Mouse (Mus musculus) gastrocnemius, adult 2 months (tissue): ENCODE data around the gene Serpinb6d. TPM values are rescaled to one million over a fixed set of nuclear protein-coding genes. Genes with fewer than 3 reads are reported as not detected.

Experiments
- DNase-seq: peaks from one replicate; pipeline ENCODE4 v3.0.0; 2022
- H3K27ac ChIP-seq: fragments of 200-600 bp; 2 replicates; pipeline ENCODE4 v1.8.1; 2022; ENCODE audit warnings: mild to moderate bottlenecking
- H3K4me3 ChIP-seq: fragments of 200-600 bp; 2 replicates; pipeline ENCODE4 v1.8.1; 2022; ENCODE audit warnings: mild to moderate bottlenecking, moderate library complexity
- CTCF ChIP-seq: fragments of 200-600 bp; IDR thresholded peaks from 2 replicates; pipeline ENCODE4 v1.8.1; 2022; ENCODE audit warnings: antibody characterized with exemption, mild to moderate bottlenecking, moderate library complexity
- intact Hi-C: fragments of 180-260 bp; cut with DNase I; formaldehyde crosslinking; loops from one replicate; pipeline ENCODE4 v1.15.1; 2025
- long read RNA-seq, 2 experiments: library from polyadenylated mRNA; stranded (forward); transcript quantifications; one replicate each; pipeline ENCODE4 v2.0.0; 2021
- total RNA-seq, 2 experiments: library from RNA; stranded (reverse); gene quantifications; 2 replicates each; pipeline ENCODE4 v1.2.3; 2021

Serpinb6d gene
- total RNA-seq, result not detected
- long read RNA-seq, experiment 1, result 0 reads
- long read RNA-seq, experiment 2, result 0 reads

- Histone ChIP-seq H3K4me3 (no peak within 1 kb of the TSS), H3K27ac (no peak within 1 kb of the TSS)
- no peak for TF ChIP-seq CTCF
- intact Hi-C loops, result no loop called here
- DNase-seq, result peak; percentile 14
Observed at GRCm38 (mm10) chr13:33661105-33661504, at the start of gene Serpinb6d. Gene Serpinb6d, plus strand, starts transcription at chr13:33661405.

- no peak for DNase-seq
- Histone ChIP-seq H3K27ac (no peak overlapping the region), H3K4me3 (no peak overlapping the region)
- intact Hi-C loops, result no loop called here
- TF ChIP-seq CTCF, result no peak
Observed at GRCm38 (mm10) chr13:33622921-33623320, 38.3 kb upstream of the Serpinb6d start.

GRCm38 (mm10) chr13:33642540-33642939, 18.7 kb upstream of the Serpinb6d start:
- H3K4me3 ChIP-seq, result no peak overlapping the region
- no peak for DNase-seq
- H3K27ac ChIP-seq, result no peak overlapping the region
- intact Hi-C loops, result no loop called here
- TF ChIP-seq CTCF, result no peak

GRCm38 (mm10) chr13:33662550-33662949, 1.3 kb downstream of the Serpinb6d start:
- intact Hi-C loops, result no loop called here
- TF ChIP-seq CTCF, result no peak
- no peak overlapping the region for H3K27ac ChIP-seq
- no peak overlapping the region for H3K4me3 ChIP-seq
- no peak for DNase-seq

GRCm38 (mm10) chr13:33720296-33720695, 59.1 kb downstream of the Serpinb6d start:
- Histone ChIP-seq H3K4me3 (no peak overlapping the region), H3K27ac (no peak overlapping the region)
- no peak for DNase-seq
- TF ChIP-seq CTCF, result no peak
- intact Hi-C loops, result no loop called here

Other genes starting within 250 kb of the Serpinb6d start
- gene Serpinb9g, start 176.6 kb upstream of the Serpinb6d start, total RNA-seq, result not detected
- not detected for gene Serpinb6e, start 182.0 kb downstream of the Serpinb6d start, total RNA-seq
- under 1 TPM; 0.59 to 0.61 TPM for gene Serpinb6c, start 244.3 kb downstream of the Serpinb6d start, total RNA-seq